Mouse (Mus musculus): ENCODE results near the gene Ckb.

The Ckb gene

GRCm38 (mm10) chr12:111693341-111694270 lies 21.5 kb upstream of the Ckb start:
- in situ Hi-C loops (cut with MboI, MseI), result no loop called here

- in situ Hi-C loops (cut with MboI, MseI), result no loop called here
Observed at GRCm38 (mm10) chr12:111692899-111693298, 20.8 kb upstream of the Ckb start.

- in situ Hi-C loops (cut with MboI, MseI), result no loop called here
Observed at GRCm38 (mm10) chr12:111691346-111691872, 19.3 kb upstream of the Ckb start.

- in situ Hi-C loops (cut with MboI, MseI), result no loop called here
Observed at GRCm38 (mm10) chr12:111689426-111689825, 17.3 kb upstream of the Ckb start.

GRCm38 (mm10) chr12:111688069-111688428 lies 15.9 kb upstream of the Ckb start:
- in situ Hi-C loops (cut with MboI, MseI), result no loop called here

- in situ Hi-C loops (cut with MboI, MseI), result no loop called here
Observed at GRCm38 (mm10) chr12:111687350-111688068, 15.4 kb upstream of the Ckb start.

- in situ Hi-C loops (cut with MboI, MseI), result no loop called here
Observed at GRCm38 (mm10) chr12:111686390-111686789, 14.3 kb upstream of the Ckb start.

GRCm38 (mm10) chr12:111682806-111683205 lies 10.7 kb upstream of the Ckb start:
- in situ Hi-C loops (cut with MboI, MseI), result no loop called here

- in situ Hi-C loops (cut with MboI, MseI), result no loop called here
Observed at GRCm38 (mm10) chr12:111682003-111682402, 9.9 kb upstream of the Ckb start.

GRCm38 (mm10) chr12:111681305-111681704 lies 9.2 kb upstream of the Ckb start:
- in situ Hi-C loops (cut with MboI, MseI), result no loop called here

- in situ Hi-C loops (cut with MboI, MseI), result no loop called here
Observed at GRCm38 (mm10) chr12:111680661-111681060, 8.5 kb upstream of the Ckb start.

GRCm38 (mm10) chr12:111678997-111679396 lies 6.9 kb upstream of the Ckb start:
- in situ Hi-C loops (cut with MboI, MseI), result no loop called here

- in situ Hi-C loops (cut with MboI, MseI), result no loop called here
Observed at GRCm38 (mm10) chr12:111678670-111678933, 6.5 kb upstream of the Ckb start.

GRCm38 (mm10) chr12:111677882-111678669 lies 5.9 kb upstream of the Ckb start, which contains the start of gene Trmt61a:
Trmt61a (plus strand) TSS chr12:111678105.
- in situ Hi-C loops (cut with MboI, MseI), result no loop called here

GRCm38 (mm10) chr12:111677421-111677820 lies 5.3 kb upstream of the Ckb start:
- in situ Hi-C loops (cut with MboI, MseI), result no loop called here

- in situ Hi-C loops (cut with MboI, MseI), result no loop called here
Observed at GRCm38 (mm10) chr12:111675797-111676580, 3.9 kb upstream of the Ckb start.

- in situ Hi-C loops (cut with MboI, MseI), result no loop called here
Observed at GRCm38 (mm10) chr12:111674850-111675486, 2.8 kb upstream of the Ckb start.

- in situ Hi-C loops (cut with MboI, MseI), result no loop called here
Observed at GRCm38 (mm10) chr12:111672581-111672980, 443 bp upstream of the Ckb start.

GRCm38 (mm10) chr12:111671431-111671902 lies 671 bp downstream of the Ckb start:
- in situ Hi-C loops (cut with MboI, MseI), result no loop called here

GRCm38 (mm10) chr12:111670976-111671375 lies 1.2 kb downstream of the Ckb start:
- in situ Hi-C loops (cut with MboI, MseI), result no loop called here
